9 mouse cellular contexts compared by ENCODE assay signal in genomic region chr4:120697799-120698484, GRCm38 (mm10). TPM values are rescaled to one million over a fixed set of nuclear protein-coding genes. Genes with fewer than 3 reads are reported as not detected.
DNase-seq lines count a peak whose midpoint lies in the region; ATAC-seq and TF ChIP-seq lines count a peak whose summit lies in the region.
"Had no signal": no experiment of that assay in that cellular context is flagged by ENCODE, and none has a peak within 500 bp of the region (broad histone marks: within the 10 kb centered on the region; RNA-seq: fewer than 3 reads in every experiment).

No protein-coding gene starts in this region.

- TF ChIP-seq EP300 in liver, embryonic 14.5 days (IDR thresholded peaks at IDR 0.05; ENCODE audit: low read depth): no peak

- H3K36me3 ChIP-seq in erythroblast, embryonic 14.5 days (ENCODE audit: control insufficient read depth): no peaks in the 10 kb centered on the region
- no peaks in the 10 kb centered on the region for H3K36me3 ChIP-seq in liver, embryonic 14.5 days (replicated peaks; ENCODE audit: control insufficient read depth, insufficient read depth, low read depth)

- no peak for TF ChIP-seq CTCF in liver, embryonic 14.5 days (IDR thresholded peaks at IDR 0.05; ENCODE audit: low read depth)

- peaks cover 80% of the 10 kb centered on the region for H3K27me3 ChIP-seq in erythroblast, embryonic 14.5 days (ENCODE audit: control insufficient read depth)
- peaks cover 19% of the 10 kb centered on the region for H3K27me3 ChIP-seq in liver, embryonic 14.5 days (ENCODE audit: control insufficient read depth, insufficient read depth, low read length)

- peak overlapping the region; percentile 31 for H3K4me3 ChIP-seq in erythroblast, embryonic 14.5 days (replicated peaks)
- no peak overlapping the region for H3K4me3 ChIP-seq in liver, embryonic 14.5 days (ENCODE audit: insufficient read depth in 1 of 2, low read depth in 2 of 2, low read length in 2 of 2)

- peaks cover 14% of the 10 kb centered on the region for H3K4me1 ChIP-seq in erythroblast, embryonic 14.5 days (ENCODE audit: control insufficient read depth)
- H3K4me1 ChIP-seq in liver, embryonic 14.5 days (replicated peaks; ENCODE audit: control insufficient read depth in 2 of 2, insufficient read depth in 2 of 2, low read length in 1 of 2): peaks cover 0 to 2% of the 10 kb centered on the region in 2 experiments; a peak in 1 of 4 replicates

- peak overlapping the region; percentile 44 for H3K4me2 ChIP-seq in liver, embryonic 14.5 days (ENCODE audit: low read depth)

- H3K9me3 ChIP-seq in erythroblast, embryonic 14.5 days (ENCODE audit: control insufficient read depth, low read length): no peaks in the 10 kb centered on the region
- no peaks in the 10 kb centered on the region for H3K9me3 ChIP-seq in liver, embryonic 14.5 days (ENCODE audit: control insufficient read depth, low read length)

- intact Hi-C loops in left cerebral cortex, postnatal 14 days (cut with DNase I): no loop called here

- 13% methylated on average over 35 of the region's 35 CpGs for WGBS in liver, embryonic 14.5 days (ENCODE audit: insufficient replicate concordance)

- no peak overlapping the region for H3K27ac ChIP-seq in liver, embryonic 14.5 days

- DNase-seq in right cerebral cortex, postnatal 14 days: peak; percentile 3
- no peak for DNase-seq in right cerebral cortex, postnatal 36 days (ENCODE audit: low spot score in 2 of 2)
- DNase-seq in liver, embryonic 14.5 days (ENCODE audit: low read depth in 3 of 3, low spot score in 3 of 3): no peak
- DNase-seq in adrenal gland, postnatal 14 days: no peak
- no peak for DNase-seq in left cerebral cortex, postnatal 14 days (ENCODE audit: low spot score in 2 of 2)
- DNase-seq in cerebellum, postnatal 4 days (ENCODE audit: low spot score in 2 of 2): no peak
- DNase-seq: kidney, adult 2 months had no signal

- no peak overlapping the region for H3K9ac ChIP-seq in liver, embryonic 14.5 days (replicated peaks)

- no peak for ATAC-seq in erythroblast, adult 5-6 weeks (replicated peaks; ENCODE audit: low FRiP score, poor library complexity, severe bottlenecking)
- peak; percentile 57; the same call in 1 of the 2 replicates for ATAC-seq in liver, embryonic 14.5 days (ENCODE audit: insufficient read depth)

RNA-seq across cellular contexts. Expression of gene Cited4, which starts 31.6 kb away (rescaled TPM):
- polyA plus RNA-seq in erythroblast, embryonic 14.5 days (2012): 171 and 228 TPM in 2 replicates
- total RNA-seq in erythroblast, adult 5-6 weeks (2015; ENCODE audit: low replicate concordance): 1.7 and 2.5 TPM in 2 replicates
- 5.4 and 7.0 TPM in 2 replicates for total RNA-seq in erythroblast, adult 5-6 weeks (2017; ENCODE audit: low replicate concordance)
- polyA plus RNA-seq in liver, embryonic 14.5 days (2012; rRNA removed): 79.1 and 109 TPM in 2 replicates
- polyA plus RNA-seq in liver, embryonic 14.5 days (2014; fragmentation: Nextera tagmentation; extraction: Ambion mirVana): 76.6 and 95.2 TPM in 2 replicates
- total RNA-seq in adrenal gland, postnatal 14 days (2021): 8.7 and 10.5 TPM in 2 replicates
- total RNA-seq in left cerebral cortex, postnatal 14 days (2021): 10 to 100 TPM; 21.0 to 22.6 TPM

RNA-seq across cellular contexts. Expression of gene Kcnq4, which starts 50.5 kb away (rescaled TPM):
- not detected in 2 replicates for polyA plus RNA-seq in erythroblast, embryonic 14.5 days (2012)
- not detected in 2 replicates for total RNA-seq in erythroblast, adult 5-6 weeks (2015; ENCODE audit: low replicate concordance)
- not detected in 2 replicates for total RNA-seq in erythroblast, adult 5-6 weeks (2017; ENCODE audit: low replicate concordance)
- 0.06 and 0.10 TPM in 2 replicates for polyA plus RNA-seq in liver, embryonic 14.5 days (2012; rRNA removed)
- polyA plus RNA-seq in liver, embryonic 14.5 days (2014; fragmentation: Nextera tagmentation; extraction: Ambion mirVana): 0.08 TPM in 1 of 2 replicates, not detected in the other
- 3.1 and 4.2 TPM in 2 replicates for total RNA-seq in adrenal gland, postnatal 14 days (2021)
- 1 to 10 TPM; 8.5 to 9.0 TPM for total RNA-seq in left cerebral cortex, postnatal 14 days (2021)
